Mouse (Mus musculus) testis, adult 2 months (tissue): Measurements from ENCODE around the gene Farp1.

Source experiments
- CTCF ChIP-seq: fragments of 200-500 bp; IDR thresholded peaks from 2 replicates; pipeline ENCODE4 v1.5.1; 2012; ENCODE audit warnings: low read depth, mild to moderate bottlenecking, inconsistent platforms, low read length, moderate library complexity; ENCODE audit not compliant: control insufficient read depth, insufficient read depth, insufficient replicate concordance
- POLR2A ChIP-seq: fragments of 200-500 bp; IDR thresholded peaks from 2 replicates; pipeline ENCODE4 v1.6.1; 2012; ENCODE audit warnings: low read depth, mild to moderate bottlenecking, inconsistent platforms, low read length, moderate library complexity; ENCODE audit not compliant: control insufficient read depth

DNA sequence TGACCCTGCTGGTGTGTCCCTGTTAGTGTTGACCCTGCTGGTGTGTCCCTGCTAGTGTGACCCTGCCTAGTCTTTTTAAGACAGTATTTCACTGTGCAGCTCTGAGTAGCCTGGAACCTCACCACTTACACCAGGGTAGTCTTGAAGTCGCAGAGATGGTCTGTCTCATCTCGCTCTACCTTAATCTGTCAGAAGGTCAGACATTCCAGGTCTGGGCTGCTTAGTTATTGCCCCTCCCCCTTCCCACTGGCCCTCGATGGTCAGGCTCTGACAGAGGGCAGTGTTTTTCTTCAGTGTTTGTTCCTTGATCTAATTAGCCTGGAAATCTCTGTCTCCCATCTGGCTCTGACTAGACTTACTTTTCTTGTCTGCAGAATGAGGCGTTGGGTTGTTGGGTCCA lies 71.9 kb downstream of the Farp1 start:
- TF ChIP-seq CTCF (no peak), POLR2A (no peak)
